Mouse (Mus musculus) liver, embryonic 14.5 days (tissue): ENCODE measurements around the gene Hist2h2aa2. TPM values are rescaled to one million over a fixed set of nuclear protein-coding genes. Genes with fewer than 3 reads are reported as not detected.
"Not testable (repeated sequence)": the region's sequence is repeated elsewhere in the genome, so short reads cannot be mapped to it uniquely, and the experiment has no call there.

ENCODE experiments used
- ATAC-seq: fragments of 200-750 bp; cut with Nextera tagmentation; 2 replicates; pipeline ENCODE4 v1.8.0; 2017; ENCODE audit warnings: moderate number of reproducible peaks, mild to moderate bottlenecking, moderate library complexity; ENCODE audit not compliant: insufficient read depth
- DNase-seq, 3 experiments: peaks; one replicate each; pipeline ENCODE4 v3.0.0-alpha.2; 2012 to 2013; ENCODE audit warnings: low read depth in 3 of 3, low spot score in 3 of 3
- H3K27ac ChIP-seq: fragments of 300-500 bp; sonication (generic); 2 replicates; pipeline ENCODE4 v1.5.1; 2014; ENCODE audit warnings: moderate library complexity, mild to moderate bottlenecking, control low read depth, inconsistent platforms
- H3K27me3 ChIP-seq: fragments of 300-500 bp; sonication (generic); 2 replicates; pipeline ENCODE4 v1.6.1; 2014; ENCODE audit warnings: mild to moderate bottlenecking, low read length, moderate library complexity; ENCODE audit not compliant: control insufficient read depth, insufficient read depth
- H3K36me3 ChIP-seq: fragments of 300-500 bp; sonication (generic); replicated peaks from 2 replicates; pipeline ENCODE4 v1.6.1; 2014; ENCODE audit warnings: low read depth; ENCODE audit not compliant: control insufficient read depth, insufficient read depth
- H3K4me1 ChIP-seq, 2 experiments: fragments of 200-500 bp in 1 of 2; fragments of 300-500 bp in 1 of 2; sonication (generic) in 1 of 2; replicated peaks; 2 replicates each; pipeline ENCODE4 v1.6.1; 2012 to 2014; ENCODE audit warnings: antibody characterized with exemption in 1 of 2, inconsistent platforms in 1 of 2, low read length in 1 of 2; ENCODE audit not compliant: control insufficient read depth in 2 of 2, insufficient read depth in 2 of 2
- H3K4me2 ChIP-seq: fragments of 300-500 bp; sonication (generic); 2 replicates; pipeline ENCODE4 v1.6.1; 2014; ENCODE audit warnings: low read depth, mild to moderate bottlenecking, control low read depth, moderate library complexity
- H3K4me3 ChIP-seq, 2 experiments: fragments of 200-500 bp in 1 of 2; fragments of 300-500 bp in 1 of 2; sonication (generic) in 1 of 2; 2 replicates each; pipeline ENCODE4 v1.5.1; 2012 to 2014; ENCODE audit warnings: low read depth in 2 of 2, low read length in 2 of 2, mild to moderate bottlenecking in 2 of 2, control low read depth in 1 of 2, inconsistent platforms in 1 of 2, moderate library complexity in 1 of 2; ENCODE audit not compliant: insufficient read depth in 1 of 2
- H3K9ac ChIP-seq: fragments of 300-500 bp; sonication (generic); replicated peaks from 2 replicates; pipeline ENCODE4 v1.6.1; 2014; ENCODE audit warnings: mild to moderate bottlenecking, control low read depth, moderate library complexity
- H3K9me3 ChIP-seq: fragments of 300-500 bp; sonication (generic); 2 replicates; pipeline ENCODE4 v1.6.1; 2016; ENCODE audit warnings: low read length, mixed read lengths; ENCODE audit not compliant: control insufficient read depth
- CTCF ChIP-seq: IDR thresholded peaks from 2 replicates; pipeline ENCODE4 v1.5.1; 2016; ENCODE audit warnings: antibody characterized with exemption, low read depth, control low read depth
- EP300 ChIP-seq: IDR thresholded peaks from 2 replicates; pipeline ENCODE4 v1.6.1; 2016; ENCODE audit warnings: antibody characterized with exemption, low read depth
- WGBS: fragments of 180-500 bp; shearing (Covaris S2); extraction: QIAGEN DNeasy Blood & Tissue Kit; methylation state at CpG from one replicate; pipeline ENCODE4 v1.1.7; 2014; ENCODE audit not compliant: insufficient replicate concordance; 5-methylcytosine and 5-hydroxymethylcytosine counted together
- polyA plus RNA-seq, 2 experiments: library from polyadenylated mRNA; depleted of rRNA in 1 of 2; stranded (reverse) in 1 of 2; unstranded in 1 of 2; fragments of >200 nt; fragmentation: Nextera tagmentation in 1 of 2; extraction: Ambion mirVana in 1 of 2; gene quantifications; 2 replicates each; pipeline versions ENCODE4 v1.2.1 to v1.2.3; 2012 to 2014

Hist2h2aa2 gene
- polyA plus RNA-seq, 2 experiments: 32.9 to 34.2 TPM

GRCm38 (mm10) chr3:96250890-96251289 is 10.8 kb upstream of the Hist2h2aa2 start:
- peak overlapping the region; percentile 52 for H3K27ac ChIP-seq
- TF ChIP-seq EP300 (peak; percentile 58), CTCF (no peak)
- ATAC-seq (no peak), DNase-seq (no peak)
- H3K4me1 ChIP-seq: peaks cover 33 to 45% of the 10 kb centered on the region in 2 experiments
- no peaks in the 10 kb centered on the region for H3K27me3 ChIP-seq
- 53% methylated on average over 3 of the region's 3 CpGs for WGBS
- H3K4me3 ChIP-seq: no peak overlapping the region
- no peaks in the 10 kb centered on the region for H3K36me3 ChIP-seq
- H3K9ac ChIP-seq: peak overlapping the region; percentile 25; the same call in 1 of the 2 replicates
- H3K4me2 ChIP-seq: peak overlapping the region; percentile 0
- no peaks in the 10 kb centered on the region for H3K9me3 ChIP-seq

- no peaks in the 10 kb centered on the region for H3K36me3 ChIP-seq
- peak overlapping the region; percentile 72 to 74 for H3K4me3 ChIP-seq
- H3K9ac ChIP-seq: peak overlapping the region; percentile 96
- 68% methylated on average over 4 of the region's 4 CpGs for WGBS
- TF ChIP-seq CTCF: no peak
- H3K27ac ChIP-seq: peak overlapping the region; percentile 94
- no peaks in the 10 kb centered on the region for H3K27me3 ChIP-seq
- ATAC-seq (no peak), DNase-seq (no peak)
- peaks cover 30 to 39% of the 10 kb centered on the region in 2 experiments for H3K4me1 ChIP-seq
- H3K4me2 ChIP-seq: peak overlapping the region; percentile 76
- H3K9me3 ChIP-seq: no peaks in the 10 kb centered on the region
Observed at GRCm38 (mm10) chr3:96249034-96249345, 8.9 kb upstream of the Hist2h2aa2 start.

GRCm38 (mm10) chr3:96248141-96249033 is 8.3 kb upstream of the Hist2h2aa2 start:
- peaks cover 30 to 39% of the 10 kb centered on the region in 2 experiments for H3K4me1 ChIP-seq
- no peaks in the 10 kb centered on the region for H3K27me3 ChIP-seq
- no peaks in the 10 kb centered on the region for H3K36me3 ChIP-seq
- 41% methylated on average over 6 of the region's 6 CpGs for WGBS
- H3K4me3 ChIP-seq: peak overlapping the region; percentile 72 to 74
- TF ChIP-seq CTCF (no peak), EP300 (no peak)
- ATAC-seq (no peak), DNase-seq (peak in 1 of 3 experiments; percentile 61)
- peak overlapping the region; percentile 76 for H3K4me2 ChIP-seq
- H3K27ac ChIP-seq: peak overlapping the region; percentile 94
- peak overlapping the region; percentile 96 for H3K9ac ChIP-seq
- H3K9me3 ChIP-seq: no peaks in the 10 kb centered on the region

GRCm38 (mm10) chr3:96247356-96248140 is 7.5 kb upstream of the Hist2h2aa2 start:
- no peaks in the 10 kb centered on the region for H3K9me3 ChIP-seq
- TF ChIP-seq EP300: peak; percentile 3; the same call in 1 of the 2 replicates
- TF ChIP-seq CTCF: no peak
- no peaks in the 10 kb centered on the region for H3K27me3 ChIP-seq
- peaks cover 29 to 40% of the 10 kb centered on the region in 2 experiments for H3K4me1 ChIP-seq
- under 1% methylated on average over 11 of the region's 11 CpGs for WGBS
- H3K4me3 ChIP-seq: peak overlapping the region; percentile 72 to 74
- peak overlapping the region; percentile 96 for H3K9ac ChIP-seq
- H3K4me2 ChIP-seq: peak overlapping the region; percentile 76
- peak in 1 of 3 experiments; percentile 60 for DNase-seq
- ATAC-seq: no peak
- peak overlapping the region; percentile 94 for H3K27ac ChIP-seq
- no peaks in the 10 kb centered on the region for H3K36me3 ChIP-seq

- not testable (repeated sequence) for H3K9me3 ChIP-seq, DNase-seq, H3K36me3 ChIP-seq, H3K27me3 ChIP-seq
- Histone ChIP-seq H3K4me2 (peak within 1 kb of the TSS; percentile 76), H3K9ac (peak within 1 kb of the TSS; percentile 96), H3K4me1 (peaks cover 33 to 45% of the 10 kb centered on the region in 2 experiments), H3K4me3 (peak within 1 kb of the TSS; percentile 72 to 74), H3K27ac (peak within 1 kb of the TSS; percentile 94)
- peak; percentile 81 for ATAC-seq
- WGBS: 0% methylated on average over 5 of the region's 47 CpGs
Observed at GRCm38 (mm10) chr3:96246427-96246856, 6.4 kb upstream of the Hist2h2aa2 start, which contains the start of gene Hist2h3c1. Gene Hist2h3c1, plus strand, starts transcription at chr3:96246685.
